Mouse (Mus musculus) limb, embryonic 15.5 days (tissue): Measurements from ENCODE around the gene Cdc42ep1. TPM values are rescaled to one million over a fixed set of nuclear protein-coding genes. Genes with fewer than 3 reads are reported as not detected.
"Not testable (repeated sequence)": the region's sequence is repeated elsewhere in the genome, so short reads cannot be mapped to it uniquely, and the experiment has no call there.

ENCODE experiments used
- ATAC-seq: fragments of 200-750 bp; cut with Nextera tagmentation; 2 replicates; pipeline ENCODE4 v1.8.0; 2017; ENCODE audit warnings: low read depth, moderate TSS enrichment; ENCODE audit not compliant: insufficient number of reproducible peaks, low FRiP score, low TSS enrichment
- H3K27ac ChIP-seq: fragments of 300-500 bp; sonication (generic); 2 replicates; pipeline ENCODE4 v1.5.1; 2015; ENCODE audit warnings: moderate library complexity, mild to moderate bottlenecking, inconsistent platforms
- H3K27me3 ChIP-seq: fragments of 300-500 bp; sonication (generic); 2 replicates; pipeline ENCODE4 v1.6.1; 2015; ENCODE audit warnings: inconsistent platforms
- H3K36me3 ChIP-seq: fragments of 300-500 bp; sonication (generic); 2 replicates; pipeline ENCODE4 v1.6.1; 2015; ENCODE audit warnings: inconsistent platforms
- H3K4me1 ChIP-seq: fragments of 300-500 bp; sonication (generic); 2 replicates; pipeline ENCODE4 v1.6.1; 2015; ENCODE audit warnings: inconsistent platforms
- H3K4me2 ChIP-seq: fragments of 300-500 bp; sonication (generic); 2 replicates; pipeline ENCODE4 v1.6.1; 2015; ENCODE audit warnings: mild to moderate bottlenecking, inconsistent platforms
- H3K4me3 ChIP-seq: fragments of 300-500 bp; sonication (generic); 2 replicates; pipeline ENCODE4 v1.5.1; 2015; ENCODE audit warnings: mild to moderate bottlenecking, inconsistent platforms
- H3K9ac ChIP-seq: fragments of 300-500 bp; sonication (generic); 2 replicates; pipeline ENCODE4 v1.6.1; 2015; ENCODE audit warnings: inconsistent platforms
- H3K9me3 ChIP-seq: fragments of 300-500 bp; sonication (generic); 2 replicates; pipeline ENCODE4 v1.6.1; 2016; ENCODE audit warnings: inconsistent platforms
- WGBS: fragments of 180-500 bp; shearing (Covaris S2); methylation state at CpG from one replicate; pipeline ENCODE4 v1.1.7; 2015; 5-methylcytosine and 5-hydroxymethylcytosine counted together
- polyA plus RNA-seq: library from polyadenylated mRNA; unstranded; fragments of >200 nt; fragmentation: Nextera tagmentation; extraction: Ambion mirVana; gene quantifications from 2 replicates; pipeline ENCODE4 v1.2.1, GENCODE M21; 2015

The Cdc42ep1 gene
- polyA plus RNA-seq, 1 experiment from 2014 or later = 26.5 TPM

DNA sequence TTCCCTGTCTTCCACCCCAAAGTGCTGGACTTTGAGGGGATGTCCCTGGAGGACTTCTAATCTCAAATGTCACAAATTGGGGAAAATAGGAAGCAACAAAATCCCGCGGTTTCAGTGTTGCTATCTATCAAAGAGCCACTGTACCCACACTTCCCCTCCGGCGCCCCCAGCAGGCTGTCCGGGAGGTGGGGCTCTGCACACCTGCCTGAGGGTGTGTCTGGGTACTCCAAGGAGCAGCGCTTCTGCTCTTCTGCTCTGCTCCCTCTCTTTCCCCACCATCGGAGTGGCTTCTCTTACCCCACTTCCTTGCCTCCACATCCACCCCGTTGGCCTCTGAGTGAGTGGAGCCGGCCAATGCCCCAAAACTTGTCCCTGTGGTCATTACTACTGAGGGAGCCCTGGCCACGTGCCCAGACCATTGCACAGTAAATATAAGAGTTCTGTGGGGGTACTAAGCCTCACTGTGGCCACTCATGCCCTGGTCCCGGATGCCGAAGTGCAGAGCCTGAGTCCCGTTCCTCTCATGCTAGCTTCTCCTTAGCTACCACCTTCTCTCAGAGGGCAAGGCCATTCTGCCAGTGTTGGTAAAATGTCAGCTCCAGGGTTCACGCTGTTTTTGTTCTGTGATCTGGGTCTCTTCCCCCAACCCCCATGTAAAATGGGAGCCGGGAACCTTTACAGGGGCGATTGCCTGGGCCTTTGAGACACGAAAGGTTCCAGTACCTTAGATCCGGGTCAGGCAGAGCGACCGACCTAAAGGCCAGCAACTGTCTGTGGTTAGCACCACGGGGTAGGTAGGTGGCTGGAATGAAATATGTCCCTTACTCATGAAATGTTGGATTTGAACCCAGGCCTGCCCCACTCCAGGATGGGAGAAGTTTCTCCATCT, 1.4 kb downstream of the Cdc42ep1 start:
- peaks cover 70% of the 10 kb centered on the region for H3K4me1 ChIP-seq
- no peak for ATAC-seq
- WGBS = 40% methylated on average over 21 of the region's 21 CpGs

GRCm38 (mm10) chr15:78844791-78845190, 2.4 kb downstream of the Cdc42ep1 start:
- no peak for ATAC-seq
- Histone ChIP-seq H3K27ac (no peak overlapping the region), H3K4me3 (peak overlapping the region; percentile 59)

More for the DNA sequence above, 1.4 kb downstream of the Cdc42ep1 start:
- H3K9me3 ChIP-seq = no peaks in the 10 kb centered on the region
- H3K36me3 ChIP-seq = no peaks in the 10 kb centered on the region
- H3K4me3 ChIP-seq = peak overlapping the region; percentile 59
- H3K4me2 ChIP-seq = peak overlapping the region; percentile 86
- peak overlapping the region; percentile 87 for H3K27ac ChIP-seq
- H3K27me3 ChIP-seq = peaks cover 19% of the 10 kb centered on the region; the same call in 1 of the 2 replicates
- H3K9ac ChIP-seq = no peak overlapping the region

GRCm38 (mm10) chr15:78845321-78845720, 2.9 kb downstream of the Cdc42ep1 start:
- H3K4me2 ChIP-seq = 0 out of 2 replicates have a peak overlapping the region, but pooled peaks have one; percentile 1
- 62% methylated on average over 11 of the region's 11 CpGs for WGBS
- ATAC-seq = no peak

More at GRCm38 (mm10) chr15:78844791-78845190, 2.4 kb downstream of the Cdc42ep1 start:
- Histone ChIP-seq H3K4me2 (peak overlapping the region; percentile 86), H3K4me1 (peaks cover 63% of the 10 kb centered on the region), H3K9me3 (no peaks in the 10 kb centered on the region), H3K27me3 (peaks cover 19% of the 10 kb centered on the region; the same call in 1 of the 2 replicates), H3K36me3 (peaks cover 5% of the 10 kb centered on the region), H3K9ac (0 out of 2 replicates have a peak overlapping the region, but pooled peaks have one; percentile 7)
- 28% methylated on average over 9 of the region's 9 CpGs for WGBS

DNA sequence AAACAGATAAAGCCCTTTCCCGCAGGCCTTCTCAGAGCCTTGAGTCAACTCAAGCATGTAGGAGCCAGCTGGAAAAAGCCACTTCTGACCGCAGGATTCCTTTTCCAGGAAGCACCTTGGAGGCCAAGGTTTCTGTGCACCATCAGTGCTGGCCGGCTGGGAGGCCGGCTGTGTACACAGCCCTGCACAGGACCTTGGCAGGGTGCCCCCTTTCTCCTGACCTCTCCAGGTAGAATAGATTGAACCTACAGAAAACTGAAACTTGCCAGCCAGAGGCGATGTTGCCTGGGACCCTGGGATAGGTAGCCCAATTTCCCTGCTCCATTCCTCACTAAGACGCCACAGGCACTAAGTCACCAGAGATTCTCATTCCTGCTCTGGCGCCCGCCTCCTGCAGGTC, 3.4 kb downstream of the Cdc42ep1 start:
- ATAC-seq = no peak
- Histone ChIP-seq H3K36me3 (peaks cover 7% of the 10 kb centered on the region), H3K4me1 (peaks cover 53% of the 10 kb centered on the region), H3K4me2 (no peak overlapping the region), H3K9me3 (no peaks in the 10 kb centered on the region), H3K9ac (no peak overlapping the region), H3K27me3 (peaks cover 16% of the 10 kb centered on the region; the same call in 1 of the 2 replicates), H3K27ac (no peak overlapping the region; the same call in 1 of the 2 replicates), H3K4me3 (no peak overlapping the region)
- WGBS = 79% methylated on average over 8 of the region's 8 CpGs

More at GRCm38 (mm10) chr15:78845321-78845720, 2.9 kb downstream of the Cdc42ep1 start:
- Histone ChIP-seq H3K9me3 (no peaks in the 10 kb centered on the region), H3K36me3 (peaks cover 7% of the 10 kb centered on the region), H3K4me3 (no peak overlapping the region), H3K4me1 (peaks cover 58% of the 10 kb centered on the region), H3K27me3 (peaks cover 19% of the 10 kb centered on the region; the same call in 1 of the 2 replicates), H3K27ac (no peak overlapping the region; the same call in 1 of the 2 replicates), H3K9ac (no peak overlapping the region)

DNA sequence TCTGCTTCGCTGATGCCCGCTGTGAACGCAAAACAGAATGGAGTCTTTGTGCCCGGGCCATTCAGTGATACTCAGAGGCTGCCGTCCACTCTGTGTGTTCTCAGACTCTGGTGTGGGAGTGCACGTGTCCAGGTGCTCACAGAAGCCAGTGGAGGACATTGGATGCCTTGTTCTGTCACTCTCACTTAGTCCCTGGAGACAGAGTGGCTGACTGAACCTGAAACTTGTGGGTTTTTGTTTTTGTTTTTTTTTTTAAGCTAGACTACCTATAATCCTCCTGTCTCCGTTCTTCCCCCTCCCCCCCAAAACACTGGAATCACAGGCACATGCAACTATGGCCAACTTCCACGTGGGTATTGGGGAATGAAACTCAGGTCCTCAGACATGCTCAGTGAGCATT, 3.9 kb downstream of the Cdc42ep1 start:
- H3K4me2 ChIP-seq = no peak overlapping the region
- peaks cover 11% of the 10 kb centered on the region; the same call in 1 of the 2 replicates for H3K27me3 ChIP-seq
- no peaks in the 10 kb centered on the region for H3K9me3 ChIP-seq
- H3K36me3 ChIP-seq = peaks cover 7% of the 10 kb centered on the region
- no peak overlapping the region for H3K27ac ChIP-seq
- H3K4me3 ChIP-seq = no peak overlapping the region
- H3K4me1 ChIP-seq = peaks cover 48% of the 10 kb centered on the region
- 67% methylated on average over 8 of the region's 8 CpGs for WGBS
- H3K9ac ChIP-seq = no peak overlapping the region
- no peak for ATAC-seq

DNA sequence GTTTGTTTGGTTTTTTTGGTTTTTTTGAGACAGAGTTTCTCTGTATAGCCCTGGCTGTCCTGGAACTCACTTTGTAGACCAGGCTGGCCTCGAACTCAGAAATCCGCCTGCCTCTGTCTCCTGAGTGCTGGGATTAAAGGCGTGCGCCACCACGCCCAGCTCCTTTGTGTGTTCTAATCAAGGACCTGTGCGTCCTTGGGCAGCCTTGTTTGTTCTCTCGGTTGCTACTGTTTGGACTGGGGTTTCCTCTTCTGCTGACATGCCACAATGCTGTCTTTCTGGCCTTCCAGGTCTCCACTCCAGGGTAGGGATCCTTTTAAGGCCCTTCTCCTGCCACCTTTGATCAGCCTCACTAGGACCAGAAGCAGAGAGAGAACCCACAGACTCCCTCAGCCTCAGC, 4.4 kb downstream of the Cdc42ep1 start:
- H3K9ac ChIP-seq, H3K4me3 ChIP-seq, H3K9me3 ChIP-seq, H3K36me3 ChIP-seq, H3K27ac ChIP-seq, ATAC-seq, H3K4me2 ChIP-seq, H3K27me3 ChIP-seq: not testable (repeated sequence)
- peaks cover 47% of the 10 kb centered on the region for H3K4me1 ChIP-seq
- WGBS = 83% methylated on average over 7 of the region's 7 CpGs

DNA sequence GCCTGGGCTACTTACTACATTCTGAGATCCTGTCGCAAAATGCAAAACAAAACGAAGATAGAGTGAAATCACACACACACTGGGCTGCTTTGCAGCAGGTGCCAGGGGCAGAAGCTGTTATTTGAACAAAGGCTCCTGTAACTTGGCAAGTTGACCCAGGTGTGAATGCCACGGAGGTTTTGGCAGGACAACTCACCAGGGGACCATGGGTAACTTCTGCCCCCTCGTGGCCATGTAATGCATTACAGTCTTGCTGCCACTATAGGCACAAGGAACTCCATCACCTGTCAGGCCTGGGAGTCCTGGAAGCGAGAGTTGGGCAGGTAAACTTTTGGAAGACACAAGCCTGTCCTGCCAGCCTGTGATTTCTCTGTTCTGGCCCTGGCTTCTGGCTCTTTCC, 6.0 kb downstream of the Cdc42ep1 start:
- no peak for ATAC-seq
- no peaks in the 10 kb centered on the region for H3K9me3 ChIP-seq
- no peak overlapping the region for H3K27ac ChIP-seq
- 28% methylated on average over 5 of the region's 5 CpGs for WGBS
- peaks cover 7% of the 10 kb centered on the region; the same call in 1 of the 2 replicates for H3K27me3 ChIP-seq
- peaks cover 7% of the 10 kb centered on the region for H3K36me3 ChIP-seq
- H3K4me1 ChIP-seq = peaks cover 35% of the 10 kb centered on the region
- H3K4me3 ChIP-seq = no peak overlapping the region
- no peak overlapping the region for H3K4me2 ChIP-seq
- H3K9ac ChIP-seq = no peak overlapping the region

- 90% methylated on average over 12 of the region's 12 CpGs for WGBS
- H3K4me3 ChIP-seq = no peak overlapping the region
- no peak overlapping the region for H3K9ac ChIP-seq
- H3K9me3 ChIP-seq = no peaks in the 10 kb centered on the region
- no peaks in the 10 kb centered on the region for H3K27me3 ChIP-seq
- H3K4me1 ChIP-seq = peaks cover 25% of the 10 kb centered on the region
- no peak overlapping the region for H3K27ac ChIP-seq
- ATAC-seq = no peak
- no peak overlapping the region for H3K4me2 ChIP-seq
- H3K36me3 ChIP-seq = peaks cover 7% of the 10 kb centered on the region
Observed at GRCm38 (mm10) chr15:78849485-78849884, 7.1 kb downstream of the Cdc42ep1 start.

GRCm38 (mm10) chr15:78850059-78850824, 7.8 kb downstream of the Cdc42ep1 start:
- Histone ChIP-seq H3K27ac (no peak overlapping the region), H3K9ac (no peak overlapping the region), H3K27me3 (no peaks in the 10 kb centered on the region), H3K4me3 (no peak overlapping the region), H3K4me1 (peaks cover 17% of the 10 kb centered on the region), H3K36me3 (peaks cover 7% of the 10 kb centered on the region), H3K9me3 (no peaks in the 10 kb centered on the region), H3K4me2 (no peak overlapping the region)
- no peak for ATAC-seq
- 74% methylated on average over 14 of the region's 15 CpGs for WGBS

DNA sequence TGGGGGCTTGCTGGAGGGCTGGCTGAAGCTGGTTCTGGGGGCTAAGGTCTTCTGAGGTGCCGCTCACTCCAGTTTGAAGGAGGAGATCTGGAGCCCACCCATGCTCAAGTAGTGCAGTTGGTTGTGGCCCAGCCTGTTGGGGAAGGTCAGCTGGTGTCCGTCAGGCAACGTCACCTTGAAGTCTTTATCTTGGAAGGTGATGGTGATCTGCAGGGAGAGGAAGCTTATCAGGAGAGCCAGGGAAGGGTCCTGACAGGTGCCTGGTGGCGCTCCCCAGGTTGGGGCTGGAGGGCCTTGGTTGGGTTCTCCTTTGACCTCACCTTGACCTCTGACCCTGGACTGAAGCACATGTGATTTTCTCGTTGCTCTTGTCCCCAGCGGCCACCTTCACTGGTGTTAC, 8.5 kb downstream of the Cdc42ep1 start:
- Histone ChIP-seq H3K36me3 (peaks cover 7% of the 10 kb centered on the region), H3K27me3 (no peaks in the 10 kb centered on the region), H3K27ac (no peak overlapping the region), H3K9ac (no peak overlapping the region), H3K4me1 (peaks cover 10% of the 10 kb centered on the region), H3K9me3 (no peaks in the 10 kb centered on the region), H3K4me2 (no peak overlapping the region), H3K4me3 (no peak overlapping the region)
- WGBS = 72% methylated on average over 6 of the region's 6 CpGs
- no peak for ATAC-seq

- H3K4me3 ChIP-seq = no peak overlapping the region
- H3K27me3 ChIP-seq = no peaks in the 10 kb centered on the region
- no peak overlapping the region for H3K9ac ChIP-seq
- H3K9me3 ChIP-seq = no peaks in the 10 kb centered on the region
- WGBS = 15% methylated on average over 13 of the region's 13 CpGs
- peaks cover 7% of the 10 kb centered on the region; the same call in 1 of the 2 replicates for H3K4me1 ChIP-seq
- no peak overlapping the region for H3K27ac ChIP-seq
- H3K4me2 ChIP-seq = peak overlapping the region; percentile 17; the same call in 1 of the 2 replicates
- ATAC-seq = peak; percentile 64; the same call in 1 of the 2 replicates
- H3K36me3 ChIP-seq = peaks cover 7% of the 10 kb centered on the region
Observed at GRCm38 (mm10) chr15:78851505-78852153, 9.2 kb downstream of the Cdc42ep1 start.
